Mouse (Mus musculus) retina, embryonic 14.5 days (tissue): ENCODE measurements around the gene Nmi.
A peak's percentile ranks its signal among the peaks of the same experiment; 100 is the strongest.

ENCODE experiments used
- DNase-seq: peaks from one replicate; pipeline ENCODE4 v3.0.0-alpha.2; 2015; ENCODE audit warnings: low spot score

Nmi gene

DNA sequence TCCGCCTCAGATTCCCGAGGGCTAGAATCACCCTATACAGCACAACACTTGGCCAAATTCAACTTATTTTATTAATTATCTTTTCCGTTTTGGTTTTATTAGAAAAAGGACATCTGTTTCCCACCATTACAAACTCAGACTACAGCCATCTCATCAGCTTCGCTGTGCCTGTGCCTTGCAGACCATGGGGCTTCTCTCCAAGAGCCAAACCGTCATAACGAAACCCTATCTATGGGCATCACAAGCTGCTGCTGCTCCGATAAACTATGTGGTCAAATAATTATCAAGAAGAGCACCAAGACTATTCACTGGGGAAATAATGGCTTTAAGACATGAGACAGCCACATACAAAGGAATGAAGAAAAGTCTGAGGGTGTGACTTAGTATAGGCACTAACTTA lies 31.5 kb downstream of the Nmi start:
- DNase-seq, result no peak

GRCm38 (mm10) chr2:51938750-51939149 lies 34.5 kb downstream of the Nmi start:
- DNase-seq, result no peak

- DNase-seq, result no peak
Observed at GRCm38 (mm10) chr2:51937004-51937403, 36.3 kb downstream of the Nmi start.

DNA sequence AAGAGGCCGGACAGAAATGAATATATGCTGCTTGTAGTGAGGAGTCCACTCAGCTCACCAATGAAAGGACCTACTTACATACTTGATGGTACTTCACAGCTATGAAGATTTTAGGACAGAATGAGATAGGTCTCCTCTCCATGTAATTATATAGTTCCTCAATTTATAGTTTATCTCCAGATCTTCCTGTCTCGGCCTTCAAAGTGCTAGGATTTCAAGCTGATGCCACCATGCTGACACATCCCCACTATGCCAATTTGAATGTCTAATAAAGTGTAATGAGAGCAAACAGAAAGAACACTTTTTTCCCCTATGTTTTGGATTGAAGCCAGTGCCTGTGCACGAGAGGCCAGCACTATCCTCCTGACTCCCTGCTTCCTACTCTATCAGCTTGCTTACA lies 36.7 kb downstream of the Nmi start:
- no peak for DNase-seq

DNA sequence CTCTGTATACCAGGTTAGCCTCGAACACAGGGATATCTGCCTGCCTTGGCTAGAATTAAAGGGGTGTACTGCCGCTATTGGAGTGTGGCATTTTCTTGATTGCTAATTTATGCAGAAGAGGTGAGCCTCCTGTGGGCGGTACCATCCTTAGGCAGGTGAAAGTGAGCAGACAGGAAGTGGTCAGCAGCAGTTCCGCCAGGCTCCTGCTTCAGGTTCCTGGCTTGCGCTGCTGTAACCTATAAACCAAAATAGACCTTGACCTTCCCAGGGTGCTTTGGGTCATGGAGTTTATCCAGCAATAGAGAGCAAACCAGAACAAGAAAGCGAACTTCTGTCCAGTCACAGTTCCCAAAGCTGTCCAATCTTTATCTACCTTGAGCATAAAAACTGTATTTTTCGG lies 37.4 kb downstream of the Nmi start:
- DNase-seq, result no peak

GRCm38 (mm10) chr2:51934574-51935334 lies 38.5 kb downstream of the Nmi start, which contains the start of gene Rbm43:
Rbm43 (minus strand) TSS chr2:51935163.
- DNase-seq, result peak; percentile 76

- DNase-seq, result no peak
Observed at GRCm38 (mm10) chr2:51933341-51934134, 39.8 kb downstream of the Nmi start.

DNA sequence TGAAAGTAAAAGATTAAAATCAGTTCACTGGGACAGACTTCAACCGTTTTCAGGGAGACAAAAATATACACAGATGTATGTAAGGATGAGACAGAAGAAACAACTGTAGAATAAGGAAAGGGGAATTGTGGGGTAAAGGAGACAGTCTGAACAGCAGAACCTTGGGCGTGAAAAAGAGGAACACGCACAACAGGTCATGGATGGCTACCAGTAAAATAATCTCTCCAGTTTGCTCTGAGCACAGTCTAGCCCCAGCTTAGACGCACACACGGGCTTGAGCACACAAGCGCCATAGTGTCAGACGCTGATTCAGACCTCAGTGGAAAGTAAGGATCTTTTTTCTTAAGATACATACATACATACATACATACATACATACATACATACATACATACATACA lies 42.1 kb downstream of the Nmi start:
- DNase-seq, result no peak

- peak; percentile 94 for DNase-seq
Observed at GRCm38 (mm10) chr2:51914944-51915680, 58.2 kb downstream of the Nmi start.

GRCm38 (mm10) chr2:51914532-51914931 lies 58.8 kb downstream of the Nmi start:
- no peak for DNase-seq

DNA sequence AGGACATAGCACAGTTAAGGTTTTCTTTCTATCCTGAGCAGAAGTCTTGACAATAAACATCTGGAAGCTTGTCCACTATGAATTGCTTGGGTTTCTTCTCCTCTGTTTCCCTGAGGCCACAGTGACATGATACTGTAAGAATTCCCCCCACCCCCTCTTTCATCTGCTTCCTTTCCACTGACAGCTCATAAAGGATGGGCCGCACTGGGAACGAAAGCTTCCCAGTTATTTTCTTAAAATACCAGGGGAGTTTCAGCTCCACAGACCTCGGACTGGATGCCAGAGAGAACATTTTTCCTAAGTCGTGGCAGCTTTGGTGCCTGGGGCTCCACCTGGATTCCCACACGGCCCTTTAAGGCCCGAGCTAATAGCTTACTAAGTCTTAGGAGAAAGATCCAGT lies 60.6 kb downstream of the Nmi start:
- DNase-seq, result no peak

DNA sequence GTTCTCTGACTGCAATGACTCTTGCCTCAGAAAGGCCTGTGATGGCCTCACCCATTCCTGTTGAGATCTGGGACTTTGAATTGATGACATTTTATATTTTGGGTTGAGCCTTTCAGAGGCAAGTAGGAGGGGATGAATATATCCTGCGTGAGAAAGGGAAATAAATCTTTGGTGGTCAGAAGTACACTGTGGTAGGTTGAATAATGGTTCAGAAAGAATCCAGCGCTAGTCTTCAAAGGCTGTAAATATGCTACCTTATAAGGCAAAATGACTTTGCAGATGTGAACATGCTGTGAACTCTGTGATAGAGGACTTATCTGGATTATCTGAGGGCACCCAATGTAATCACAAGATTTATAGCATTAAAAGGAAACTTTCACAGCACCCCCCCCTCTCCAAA lies 61.4 kb downstream of the Nmi start:
- no peak for DNase-seq

GRCm38 (mm10) chr2:51907538-51908110 lies 65.7 kb downstream of the Nmi start:
- DNase-seq, result no peak

GRCm38 (mm10) chr2:51905637-51906036 lies 67.7 kb downstream of the Nmi start:
- no peak for DNase-seq
